Mouse (Mus musculus): Measurements from ENCODE around the gene Gm31371.
"Not testable (repeated sequence)": the region's sequence is repeated elsewhere in the genome, so short reads cannot be mapped to it uniquely, and the experiment has no call there.

The Gm31371 gene

GRCm38 (mm10) chr8:19903092-19903491 lies at the start of gene Gm31371:
TSS of gene Gm31371 (plus strand) at chr8:19903392.
- not testable (repeated sequence) for DNase-seq (ENCODE audit: low read depth, low spot score)

DNA sequence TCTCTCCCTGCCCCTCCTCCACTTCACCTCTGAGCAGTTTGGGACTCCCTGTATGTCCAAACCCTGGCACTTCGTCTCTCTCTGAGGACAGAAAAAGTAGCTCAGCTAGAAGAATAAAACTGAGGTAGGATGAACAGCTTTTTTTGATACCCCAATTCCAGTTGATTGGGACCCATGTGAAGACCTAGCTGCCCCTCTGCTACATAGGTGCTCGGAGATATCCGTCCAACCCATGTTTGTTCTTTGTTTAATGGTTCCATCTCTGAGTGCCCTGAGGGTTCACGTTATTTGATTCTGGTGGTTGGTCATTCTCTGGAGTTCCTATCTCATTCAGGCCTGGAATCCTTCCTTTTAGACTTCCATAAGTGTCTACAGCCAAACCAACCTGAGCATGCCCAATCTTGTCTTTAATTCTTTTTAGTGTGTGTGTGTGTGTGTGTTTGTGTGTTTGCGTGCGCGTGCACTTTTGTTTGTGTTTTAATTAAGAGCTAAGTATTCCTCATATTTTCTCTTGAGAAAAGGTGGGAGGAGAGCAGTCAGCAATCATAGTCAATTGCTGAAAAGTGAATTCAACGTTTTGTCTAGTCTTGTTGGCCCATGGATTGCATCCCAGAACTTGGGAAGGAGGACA lies 3.3 kb downstream of the Gm31371 start:
- DNase-seq (ENCODE audit: low read depth, low spot score) = not testable (repeated sequence)

DNA sequence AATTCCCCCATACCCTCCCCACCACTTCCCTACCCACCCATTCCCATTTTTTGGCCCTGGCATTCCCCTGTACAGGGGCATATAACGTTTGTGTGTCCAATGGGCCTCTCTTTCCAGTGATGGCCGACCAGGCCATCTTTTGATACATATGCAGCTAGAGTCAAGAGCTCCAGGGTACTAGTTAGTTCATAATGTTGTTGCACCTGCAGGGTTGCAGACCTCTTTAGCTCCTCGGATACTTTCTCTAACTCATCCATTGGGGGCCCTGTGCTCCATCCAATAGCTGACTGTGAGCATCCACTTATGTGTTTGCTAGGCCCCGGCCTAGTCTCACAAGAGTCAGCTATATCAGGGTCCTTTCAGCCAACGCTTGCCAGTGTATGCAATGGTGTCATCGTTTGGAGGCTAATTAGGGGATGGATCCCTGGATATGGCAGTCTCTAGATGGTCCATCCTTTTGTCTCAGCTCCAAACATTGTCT lies 5.7 kb downstream of the Gm31371 start:
- DNase-seq (ENCODE audit: low read depth, low spot score) = not testable (repeated sequence)

DNA sequence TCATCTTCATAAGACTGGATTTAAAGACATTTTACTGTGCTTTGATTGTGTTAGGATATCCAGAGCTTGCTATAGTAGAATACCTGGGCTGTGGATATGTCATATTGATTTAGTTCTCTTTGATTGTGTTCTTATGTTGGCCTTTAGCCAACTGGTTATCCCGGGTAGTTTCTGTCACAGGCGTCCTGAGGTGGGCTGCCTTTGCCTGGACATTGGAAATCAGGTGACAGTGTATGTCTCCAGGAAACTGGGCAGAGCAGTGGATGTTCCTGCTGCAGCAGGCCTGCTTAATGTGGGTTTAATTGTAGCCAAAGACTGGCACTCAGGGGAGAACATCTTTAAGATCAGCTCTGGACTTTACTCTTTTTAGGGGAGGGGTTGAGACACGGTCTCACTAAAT lies 15.9 kb downstream of the Gm31371 start:
- not testable (repeated sequence) for DNase-seq (ENCODE audit: low read depth, low spot score)

- not testable (repeated sequence) for DNase-seq (ENCODE audit: low read depth, low spot score)
Measured at GRCm38 (mm10) chr8:19934274-19934673, 31.1 kb downstream of the Gm31371 start.

GRCm38 (mm10) chr8:19935541-19936030 lies 32.4 kb downstream of the Gm31371 start:
- DNase-seq (ENCODE audit: low read depth, low spot score) = not testable (repeated sequence)

GRCm38 (mm10) chr8:19960935-19961334 lies 57.7 kb downstream of the Gm31371 start:
- DNase-seq (ENCODE audit: low read depth, low spot score) = no peak

DNA sequence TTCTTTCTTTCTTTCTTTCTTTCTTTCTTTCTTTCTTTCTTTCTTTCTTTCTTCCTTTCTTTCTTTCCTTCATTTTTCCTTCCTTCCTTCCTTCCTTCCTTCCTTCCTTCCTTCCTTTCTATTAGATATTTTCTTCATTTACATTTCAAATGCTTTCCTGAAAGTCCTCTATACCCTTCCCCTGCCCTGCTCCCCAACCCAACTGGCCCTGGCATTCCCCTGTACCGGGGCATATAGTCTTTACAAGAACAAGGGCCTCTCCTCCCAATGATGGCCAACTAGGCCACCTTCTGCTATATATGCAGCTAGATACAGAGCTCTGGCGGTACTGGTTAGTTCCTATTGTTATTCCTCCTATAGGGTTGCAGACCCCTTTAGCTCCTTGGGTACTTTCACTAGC lies 60.6 kb downstream of the Gm31371 start:
- DNase-seq (ENCODE audit: low read depth, low spot score) = not testable (repeated sequence)

DNA sequence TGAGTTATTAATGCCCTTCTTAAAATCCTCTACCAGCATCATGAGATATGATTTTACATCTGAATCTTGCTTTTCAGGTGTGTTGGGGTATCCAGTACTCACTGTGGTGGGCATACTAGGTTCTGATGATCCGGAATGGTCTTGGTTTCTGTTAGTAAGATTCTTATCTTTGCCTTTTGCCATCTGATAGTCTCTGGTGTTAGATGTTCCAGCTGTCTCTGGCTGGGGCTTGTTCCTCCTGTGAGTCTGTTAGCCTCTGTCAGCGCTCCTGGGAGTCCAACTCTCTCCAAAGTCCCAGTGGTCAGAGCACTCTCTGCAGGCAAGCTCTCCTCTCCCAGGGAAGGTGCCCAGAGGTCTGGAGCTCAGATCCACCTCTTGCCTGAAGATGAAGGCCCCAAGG lies 65.0 kb downstream of the Gm31371 start:
- DNase-seq (ENCODE audit: low read depth, low spot score) = not testable (repeated sequence)

GRCm38 (mm10) chr8:19975237-19975636 lies 72.0 kb downstream of the Gm31371 start:
- not testable (repeated sequence) for DNase-seq (ENCODE audit: low read depth, low spot score)
